Mouse (Mus musculus) neural tube, embryonic 14.5 days (tissue): ENCODE data around the gene Taf3. TPM values are rescaled to one million over a fixed set of nuclear protein-coding genes. Genes with fewer than 3 reads are reported as not detected.

ENCODE experiments used
- ATAC-seq: fragments of 200-750 bp; cut with Nextera tagmentation; 2 replicates; pipeline ENCODE4 v1.8.0; 2017; ENCODE audit warnings: low read depth, mild to moderate bottlenecking, moderate TSS enrichment, moderate library complexity
- H3K27ac ChIP-seq: fragments of 300-500 bp; sonication (generic); 2 replicates; pipeline ENCODE4 v1.5.1; 2014; ENCODE audit warnings: low read depth, mild to moderate bottlenecking, control low read depth, low read length, moderate library complexity, mixed read lengths
- H3K27me3 ChIP-seq: fragments of 300-500 bp; sonication (generic); 2 replicates; pipeline ENCODE4 v1.6.1; 2014; ENCODE audit warnings: low read length; ENCODE audit not compliant: control insufficient read depth, insufficient read depth
- H3K36me3 ChIP-seq: fragments of 300-500 bp; sonication (generic); 2 replicates; pipeline ENCODE4 v1.6.1; 2014; ENCODE audit warnings: low read length, mixed read lengths; ENCODE audit not compliant: control insufficient read depth, insufficient read depth
- H3K4me1 ChIP-seq: fragments of 300-500 bp; sonication (generic); 2 replicates; pipeline ENCODE4 v1.6.1; 2014; ENCODE audit warnings: low read length; ENCODE audit not compliant: control insufficient read depth, insufficient read depth
- H3K4me2 ChIP-seq: fragments of 300-500 bp; sonication (generic); 2 replicates; pipeline ENCODE4 v1.6.1; 2014; ENCODE audit warnings: mild to moderate bottlenecking, low read depth, low read length, control low read depth
- H3K4me3 ChIP-seq: fragments of 300-500 bp; sonication (generic); 2 replicates; pipeline ENCODE4 v1.5.1; 2014; ENCODE audit warnings: low read depth, low read length, control low read depth, mixed read lengths
- H3K9ac ChIP-seq: fragments of 300-500 bp; sonication (generic); replicated peaks from 2 replicates; pipeline ENCODE4 v1.6.1; 2014; ENCODE audit warnings: low read depth, mild to moderate bottlenecking, control low read depth, low read length, mixed read lengths
- H3K9me3 ChIP-seq: fragments of 300-500 bp; sonication (generic); 2 replicates; pipeline ENCODE4 v1.6.1; 2016; ENCODE audit warnings: low read length; ENCODE audit not compliant: control insufficient read depth
- WGBS: fragments of 180-500 bp; shearing (Covaris S2); extraction: QIAGEN DNeasy Blood & Tissue Kit; methylation state at CpG from one replicate; pipeline ENCODE4 v1.1.7; 2014; 5-methylcytosine and 5-hydroxymethylcytosine counted together
- polyA plus RNA-seq: library from polyadenylated mRNA; unstranded; fragments of >200 nt; fragmentation: Nextera tagmentation; extraction: Ambion mirVana; gene quantifications from 2 replicates; pipeline ENCODE4 v1.2.1, GENCODE M21; 2014

The Taf3 gene
- polyA plus RNA-seq, 1 experiment from 2014 or later: 14.3 TPM

DNA sequence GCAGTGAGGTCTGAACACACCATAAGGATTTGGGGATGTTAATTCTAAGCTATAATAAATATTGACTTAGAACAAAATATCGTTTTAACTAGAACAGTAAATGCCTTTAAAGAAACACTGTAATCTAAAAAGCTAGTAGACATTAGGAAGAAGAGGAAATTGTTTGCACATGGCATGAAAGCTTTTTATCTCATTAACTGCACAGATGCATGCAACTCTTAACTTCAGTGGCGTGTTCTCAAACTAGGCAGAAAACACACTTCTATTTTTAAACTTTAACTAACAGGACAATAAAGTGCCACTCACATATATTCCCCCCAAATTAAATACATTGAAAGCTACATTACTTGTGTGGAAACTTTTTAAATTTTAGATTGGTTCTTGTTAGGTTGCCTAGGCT is 91.8 kb downstream of the Taf3 start:
- no peak overlapping the region for H3K27ac ChIP-seq
- 70% methylated on average over 2 of the region's 2 CpGs for WGBS
- H3K4me2 ChIP-seq: no peak overlapping the region
- H3K4me1 ChIP-seq: 0 out of 2 replicates have a peak, but pooled peaks cover 3% of the 10 kb centered on the region
- H3K9ac ChIP-seq: no peak overlapping the region
- H3K27me3 ChIP-seq: no peaks in the 10 kb centered on the region
- no peak overlapping the region for H3K4me3 ChIP-seq
- no peaks in the 10 kb centered on the region for H3K36me3 ChIP-seq
- no peaks in the 10 kb centered on the region for H3K9me3 ChIP-seq
- ATAC-seq: no peak

DNA sequence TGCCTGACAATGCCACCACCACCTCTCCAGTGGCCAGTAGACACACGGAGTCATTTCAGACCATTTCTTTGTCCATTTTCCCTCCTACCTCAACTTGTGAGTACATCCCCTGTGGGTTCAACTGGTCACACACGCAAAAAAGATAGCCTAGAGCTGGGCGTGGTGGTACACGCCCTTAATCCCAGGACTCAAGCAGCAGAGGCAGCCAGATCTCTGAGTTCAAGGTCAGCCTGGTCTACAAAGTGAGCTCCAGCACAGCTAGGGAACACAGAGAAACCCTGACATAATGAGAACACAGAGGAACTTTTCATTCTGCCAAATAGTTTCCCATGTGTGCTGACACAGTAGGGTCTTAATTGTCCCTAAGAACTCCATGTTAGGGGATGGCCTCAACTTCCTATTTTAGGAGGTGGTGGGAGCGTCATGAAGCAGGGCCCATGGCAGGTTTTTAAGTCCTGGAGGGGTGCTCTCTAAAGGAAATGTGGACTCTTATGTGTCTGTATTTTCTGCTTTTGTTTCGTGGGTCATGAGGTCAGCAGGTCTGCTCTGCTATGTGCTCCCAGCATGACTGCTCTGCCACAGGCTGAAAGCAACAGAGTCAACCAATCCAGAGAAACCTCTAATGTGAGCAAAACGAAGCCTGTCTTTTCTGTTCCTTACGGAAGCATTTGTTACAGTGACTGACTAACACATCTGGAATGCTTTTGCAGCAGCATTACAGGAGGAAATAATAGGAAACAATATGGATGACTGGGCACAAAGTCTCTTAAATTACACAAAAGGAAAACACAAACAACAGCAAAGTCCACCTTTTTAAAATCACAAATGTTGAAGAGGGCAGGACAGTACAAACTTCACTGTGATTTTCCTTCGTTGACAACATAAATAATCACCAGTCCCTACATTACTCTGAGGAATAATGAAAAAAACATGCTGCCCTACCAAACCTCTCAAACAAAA is 92.5 kb downstream of the Taf3 start:
- 59% methylated on average over 9 of the region's 9 CpGs for WGBS
- Histone ChIP-seq H3K4me2 (no peak overlapping the region), H3K9ac (no peak overlapping the region), H3K4me1 (no peaks in the 10 kb centered on the region), H3K36me3 (no peaks in the 10 kb centered on the region), H3K27ac (no peak overlapping the region), H3K27me3 (no peaks in the 10 kb centered on the region), H3K4me3 (no peak overlapping the region), H3K9me3 (no peaks in the 10 kb centered on the region)
- ATAC-seq: peak; percentile 59; the same call in 1 of the 2 replicates

- Histone ChIP-seq H3K4me3 (no peak overlapping the region), H3K4me2 (no peak overlapping the region), H3K9ac (no peak overlapping the region), H3K27me3 (no peaks in the 10 kb centered on the region), H3K9me3 (no peaks in the 10 kb centered on the region), H3K4me1 (no peaks in the 10 kb centered on the region), H3K36me3 (no peaks in the 10 kb centered on the region), H3K27ac (no peak overlapping the region)
- ATAC-seq: no peak
- 92% methylated on average over 3 of the region's 3 CpGs for WGBS
Observed at GRCm38 (mm10) chr2:9946739-9947138, 101.7 kb downstream of the Taf3 start.

- WGBS: 78% methylated on average over 4 of the region's 4 CpGs
- Histone ChIP-seq H3K9me3 (no peaks in the 10 kb centered on the region), H3K4me3 (no peak overlapping the region), H3K27ac (no peak overlapping the region), H3K27me3 (no peaks in the 10 kb centered on the region), H3K4me1 (no peaks in the 10 kb centered on the region), H3K4me2 (no peak overlapping the region), H3K9ac (no peak overlapping the region), H3K36me3 (no peaks in the 10 kb centered on the region)
- ATAC-seq: no peak
Observed at GRCm38 (mm10) chr2:9945611-9946010, 102.8 kb downstream of the Taf3 start.

- no peak for ATAC-seq
- no peaks in the 10 kb centered on the region for H3K4me1 ChIP-seq
- 86% methylated on average over 1 of the region's 1 CpGs for WGBS
- H3K9me3 ChIP-seq: no peaks in the 10 kb centered on the region
- no peak overlapping the region for H3K9ac ChIP-seq
- H3K4me3 ChIP-seq: no peak overlapping the region
- H3K27me3 ChIP-seq: no peaks in the 10 kb centered on the region
- no peak overlapping the region for H3K27ac ChIP-seq
- no peaks in the 10 kb centered on the region for H3K36me3 ChIP-seq
- no peak overlapping the region for H3K4me2 ChIP-seq
Observed at GRCm38 (mm10) chr2:9943011-9943410, 105.4 kb downstream of the Taf3 start.

DNA sequence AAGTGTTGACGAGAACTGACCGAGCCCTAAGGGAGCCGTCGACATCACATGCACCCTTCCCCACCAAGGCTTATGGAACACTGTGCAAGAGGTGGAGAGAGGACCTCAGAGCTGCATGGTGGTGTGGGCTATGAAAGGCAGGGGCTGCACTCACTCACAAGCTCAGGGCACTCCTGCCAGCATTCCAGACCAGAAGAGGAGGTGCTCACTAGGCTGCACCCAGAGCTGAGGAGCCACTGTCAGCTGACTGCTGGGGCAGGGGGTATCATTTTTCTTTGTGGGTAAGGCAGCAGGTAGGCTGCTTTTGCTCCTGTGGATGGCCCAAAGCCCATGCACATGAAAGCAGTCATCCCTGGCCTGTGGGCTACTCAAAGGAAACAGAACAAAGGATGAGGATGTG is 109.1 kb downstream of the Taf3 start:
- no peak overlapping the region for H3K4me2 ChIP-seq
- no peaks in the 10 kb centered on the region for H3K4me1 ChIP-seq
- no peaks in the 10 kb centered on the region for H3K9me3 ChIP-seq
- H3K4me3 ChIP-seq: no peak overlapping the region
- no peak overlapping the region for H3K9ac ChIP-seq
- H3K27ac ChIP-seq: no peak overlapping the region
- ATAC-seq: no peak
- H3K27me3 ChIP-seq: no peaks in the 10 kb centered on the region
- WGBS: 81% methylated on average over 4 of the region's 4 CpGs
- no peaks in the 10 kb centered on the region for H3K36me3 ChIP-seq

GRCm38 (mm10) chr2:9935965-9936364 is 112.4 kb downstream of the Taf3 start:
- 0% methylated on average over 1 of the region's 1 CpGs for WGBS
- H3K4me2 ChIP-seq: no peak overlapping the region
- H3K27me3 ChIP-seq: no peaks in the 10 kb centered on the region
- no peak overlapping the region for H3K27ac ChIP-seq
- no peak overlapping the region for H3K9ac ChIP-seq
- no peaks in the 10 kb centered on the region for H3K4me1 ChIP-seq
- H3K4me3 ChIP-seq: no peak overlapping the region
- H3K9me3 ChIP-seq: no peaks in the 10 kb centered on the region
- ATAC-seq: no peak
- H3K36me3 ChIP-seq: no peaks in the 10 kb centered on the region

DNA sequence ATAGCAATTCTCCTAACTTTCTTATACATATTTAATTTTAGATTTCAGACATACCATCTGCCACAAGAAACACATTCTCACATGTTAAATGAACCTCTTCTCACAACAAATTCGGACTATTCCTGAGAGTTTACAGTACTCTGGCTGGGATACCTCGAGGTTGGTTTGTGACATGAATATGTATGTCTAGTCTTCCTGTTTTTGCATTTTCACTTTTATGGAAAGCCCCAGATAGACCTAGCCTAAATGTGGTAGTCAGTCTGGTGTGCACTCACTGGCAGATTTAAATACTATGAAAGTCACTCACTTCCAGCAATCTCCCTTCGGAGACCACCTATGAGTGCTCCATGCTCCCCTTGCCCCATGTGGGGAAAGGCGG is 121.5 kb downstream of the Taf3 start:
- no peaks in the 10 kb centered on the region for H3K36me3 ChIP-seq
- H3K4me3 ChIP-seq: no peak overlapping the region
- no peak overlapping the region for H3K4me2 ChIP-seq
- H3K27me3 ChIP-seq: no peaks in the 10 kb centered on the region
- no peaks in the 10 kb centered on the region for H3K4me1 ChIP-seq
- H3K27ac ChIP-seq: no peak overlapping the region
- H3K9me3 ChIP-seq: no peaks in the 10 kb centered on the region
- H3K9ac ChIP-seq: no peak overlapping the region
- 79% methylated on average over 4 of the region's 4 CpGs for WGBS
- ATAC-seq: no peak

GRCm38 (mm10) chr2:9926194-9926904 is 122.0 kb downstream of the Taf3 start:
- no peak overlapping the region for H3K27ac ChIP-seq

More at GRCm38 (mm10) chr2:9926194-9926904, 122.0 kb downstream of the Taf3 start:
- H3K27me3 ChIP-seq: no peaks in the 10 kb centered on the region
- H3K9ac ChIP-seq: no peak overlapping the region
- no peaks in the 10 kb centered on the region for H3K9me3 ChIP-seq
- no peaks in the 10 kb centered on the region for H3K4me1 ChIP-seq
- no peaks in the 10 kb centered on the region for H3K36me3 ChIP-seq
- 44% methylated on average over 7 of the region's 7 CpGs for WGBS
- no peak overlapping the region for H3K4me3 ChIP-seq
- H3K4me2 ChIP-seq: no peak overlapping the region
- ATAC-seq: no peak
